Mouse (Mus musculus): ENCODE results near the gene Timm13. TPM values are rescaled to one million over a fixed set of nuclear protein-coding genes. Genes with fewer than 3 reads are reported as not detected.

Gene Timm13
- polyA plus RNA-seq, 1 experiment from 2014 or later: 391 TPM

DNA sequence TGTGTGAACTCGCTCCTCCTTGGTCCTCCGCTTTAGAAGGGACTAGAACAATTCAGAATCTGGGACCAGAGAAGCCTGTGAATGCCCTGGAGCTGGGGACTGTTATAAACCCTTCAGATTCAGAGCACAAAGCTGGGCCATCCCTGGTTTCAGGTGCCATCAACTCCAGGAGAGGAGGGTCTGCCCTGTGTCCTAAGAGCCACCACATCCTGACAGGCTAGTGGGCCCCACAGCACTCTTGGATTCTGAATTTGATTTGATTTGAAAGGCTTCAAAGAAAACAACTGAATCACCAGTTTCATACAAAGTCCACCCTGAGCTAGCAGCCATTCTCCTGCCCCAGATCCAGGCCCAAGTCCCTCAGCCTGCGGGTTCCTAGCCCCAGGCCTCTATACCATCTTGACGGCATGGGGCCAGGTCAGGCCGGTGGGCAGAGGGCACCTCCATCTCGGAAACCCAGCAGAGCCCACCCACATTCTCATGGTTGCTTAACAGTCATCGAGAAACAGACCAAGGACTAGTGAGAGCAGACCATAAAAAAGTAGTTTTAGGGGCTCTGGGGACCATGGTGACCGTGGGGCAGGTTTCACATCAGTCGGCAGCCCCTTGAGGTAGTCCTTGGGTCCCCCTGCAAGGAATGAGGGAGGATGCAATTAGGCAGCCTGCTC is 1.6 kb upstream of the Timm13 start:
- no peaks in the 10 kb centered on the region for H3K27me3 ChIP-seq (ENCODE audit: control insufficient read depth, insufficient read depth, low read length)
- H3K4me2 ChIP-seq (replicated peaks; ENCODE audit: low read depth, low read length): no peak overlapping the region
- H3K9me3 ChIP-seq (ENCODE audit: control insufficient read depth, low read length): no peaks in the 10 kb centered on the region
- no peak overlapping the region for H3K9ac ChIP-seq (ENCODE audit: low read depth, low read length)
- WGBS: 93% methylated on average over 9 of the region's 9 CpGs
- peaks cover 64% of the 10 kb centered on the region for H3K36me3 ChIP-seq (ENCODE audit: control insufficient read depth, insufficient read depth, low read length)
- no peak overlapping the region for H3K27ac ChIP-seq (ENCODE audit: low read depth, low read length)
- peaks cover 9% of the 10 kb centered on the region for H3K4me1 ChIP-seq (ENCODE audit: control insufficient read depth, insufficient read depth, low read length)
- no peak for ATAC-seq (ENCODE audit: low FRiP score, low TSS enrichment)
- no peak overlapping the region for H3K4me3 ChIP-seq (ENCODE audit: low read length)

DNA sequence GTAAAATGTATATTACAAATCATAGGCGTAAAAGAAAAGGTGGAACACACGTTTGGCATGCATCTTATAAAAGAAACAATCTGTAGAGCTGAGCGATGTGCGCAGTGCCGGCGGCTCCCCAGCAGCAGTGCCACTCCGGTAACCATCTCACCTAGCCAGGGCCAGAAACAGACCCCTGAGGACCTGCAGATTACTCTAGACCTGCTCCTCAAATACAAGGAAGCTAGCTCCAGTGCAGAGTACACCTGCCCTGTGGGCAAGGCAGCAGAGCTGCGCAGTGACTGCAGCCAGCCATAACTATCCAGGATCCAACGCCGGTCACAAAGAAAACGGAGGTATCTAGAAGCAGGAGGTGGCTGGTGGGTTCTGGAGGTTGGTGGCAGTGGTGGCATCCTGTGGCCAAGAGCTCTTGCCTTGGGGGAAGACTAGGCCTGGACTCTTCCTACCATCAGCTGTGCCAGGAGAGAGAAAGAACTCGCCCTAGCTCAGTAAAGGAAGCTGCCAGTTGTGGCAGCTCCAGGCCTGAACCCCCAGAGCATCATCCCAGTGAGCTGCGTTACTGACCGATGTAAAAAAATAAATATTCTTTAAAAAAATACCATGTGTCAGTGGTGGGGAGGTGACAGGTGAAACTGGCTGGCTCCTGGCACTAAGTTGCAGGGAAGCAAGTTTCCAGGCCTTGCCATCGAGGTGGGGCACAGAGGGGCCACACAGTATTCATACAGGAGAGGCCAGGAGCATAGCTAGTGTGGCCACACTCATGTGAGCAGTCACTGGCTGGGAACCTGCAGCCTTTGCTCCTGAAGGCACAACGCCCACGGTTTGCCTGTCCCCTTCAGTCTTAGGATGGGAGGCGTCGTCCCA is 872 bp upstream of the Timm13 start:
- Histone ChIP-seq H3K4me2 (replicated peaks; ENCODE audit: low read depth, low read length) (peak overlapping the region; percentile 31), H3K9me3 (ENCODE audit: control insufficient read depth, low read length) (no peaks in the 10 kb centered on the region), H3K27me3 (ENCODE audit: control insufficient read depth, insufficient read depth, low read length) (no peaks in the 10 kb centered on the region), H3K9ac (ENCODE audit: low read depth, low read length) (peak overlapping the region; percentile 34; the same call in 1 of the 2 replicates), H3K27ac (ENCODE audit: low read depth, low read length) (peak overlapping the region; percentile 14; the same call in 1 of the 2 replicates), H3K4me1 (ENCODE audit: control insufficient read depth, insufficient read depth, low read length) (peaks cover 9% of the 10 kb centered on the region), H3K4me3 (ENCODE audit: low read length) (peak overlapping the region; percentile 14; the same call in 1 of the 2 replicates), H3K36me3 (ENCODE audit: control insufficient read depth, insufficient read depth, low read length) (peaks cover 59% of the 10 kb centered on the region)
- no peak for ATAC-seq (ENCODE audit: low FRiP score, low TSS enrichment)
- WGBS: 89% methylated on average over 19 of the region's 19 CpGs

DNA sequence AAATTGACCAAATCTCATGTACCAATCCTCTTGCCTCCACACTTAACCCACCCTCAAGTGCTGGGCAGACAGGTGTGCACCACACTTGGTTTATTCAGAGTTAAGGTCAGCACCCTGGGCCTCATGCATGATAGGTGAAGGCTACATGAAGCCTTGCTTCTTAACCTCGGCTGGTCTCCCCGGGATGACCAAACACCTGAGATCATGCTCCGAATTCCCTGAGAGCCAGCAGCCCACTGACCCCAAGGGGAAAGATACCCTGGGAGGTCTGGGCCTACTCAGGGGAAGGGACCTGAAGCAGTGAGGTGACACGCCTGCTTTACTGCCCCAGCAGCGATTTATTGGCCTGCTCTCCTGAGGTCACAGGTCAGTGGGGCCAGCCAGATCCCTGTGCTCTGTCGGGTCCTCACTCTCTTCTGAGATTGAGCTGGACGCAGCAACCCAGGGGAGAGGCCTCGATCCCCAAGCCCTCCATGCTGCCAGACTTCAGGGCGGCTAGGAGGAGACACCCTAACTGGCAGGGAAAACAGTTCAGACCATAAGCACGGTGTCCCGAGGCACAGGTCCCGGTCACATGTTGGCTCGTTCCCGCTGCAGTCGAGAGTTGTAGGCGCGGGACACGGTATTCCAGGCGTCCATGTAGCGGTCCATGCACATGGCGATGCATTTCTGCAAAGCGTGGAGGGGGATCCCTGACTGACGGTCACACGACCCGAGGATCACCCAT is 1.0 kb downstream of the Timm13 start:
- H3K9ac ChIP-seq (ENCODE audit: low read depth, low read length): peak overlapping the region; percentile 79
- H3K27me3 ChIP-seq (ENCODE audit: control insufficient read depth, insufficient read depth, low read length): no peaks in the 10 kb centered on the region
- no peaks in the 10 kb centered on the region for H3K9me3 ChIP-seq (ENCODE audit: control insufficient read depth, low read length)
- H3K4me1 ChIP-seq (ENCODE audit: control insufficient read depth, insufficient read depth, low read length): peaks cover 9% of the 10 kb centered on the region
- peak overlapping the region; percentile 83 for H3K4me3 ChIP-seq (ENCODE audit: low read length)
- peak overlapping the region; percentile 75 for H3K4me2 ChIP-seq (replicated peaks; ENCODE audit: low read depth, low read length)
- H3K27ac ChIP-seq (ENCODE audit: low read depth, low read length): no peak overlapping the region
- 10% methylated on average over 25 of the region's 25 CpGs for WGBS
- no peak; the same call in 1 of the 2 replicates for ATAC-seq (ENCODE audit: low FRiP score, low TSS enrichment)
- H3K36me3 ChIP-seq (ENCODE audit: control insufficient read depth, insufficient read depth, low read length): peaks cover 42% of the 10 kb centered on the region

DNA sequence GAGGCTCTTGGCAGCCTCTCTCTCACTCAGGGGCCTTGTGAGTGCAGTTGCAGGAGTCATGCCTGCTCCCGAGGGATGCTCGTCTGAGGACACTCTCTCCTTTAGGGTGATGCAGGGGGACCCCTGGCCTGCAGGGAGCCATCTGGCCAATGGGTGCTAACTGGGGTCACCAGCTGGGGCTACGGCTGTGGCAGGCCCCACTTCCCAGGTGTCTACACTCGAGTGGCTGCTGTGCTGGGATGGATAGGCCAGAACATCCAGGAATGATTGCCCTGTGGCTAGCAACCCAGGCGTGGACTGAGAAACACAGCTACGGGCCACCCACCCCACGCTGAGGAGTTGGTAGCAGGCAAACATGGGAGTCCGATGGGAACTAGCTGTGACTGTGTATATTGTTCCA is 1.7 kb downstream of the Timm13 start:
- ATAC-seq (ENCODE audit: low FRiP score, low TSS enrichment): no peak
- H3K4me2 ChIP-seq (replicated peaks; ENCODE audit: low read depth, low read length): peak overlapping the region; percentile 75; the same call in 1 of the 2 replicates
- 0 out of 2 replicates have a peak overlapping the region, but pooled peaks have one; percentile 79 for H3K9ac ChIP-seq (ENCODE audit: low read depth, low read length)
- no peak overlapping the region for H3K27ac ChIP-seq (ENCODE audit: low read depth, low read length)
- H3K36me3 ChIP-seq (ENCODE audit: control insufficient read depth, insufficient read depth, low read length): peaks cover 35% of the 10 kb centered on the region
- H3K4me1 ChIP-seq (ENCODE audit: control insufficient read depth, insufficient read depth, low read length): peaks cover 9% of the 10 kb centered on the region
- no peaks in the 10 kb centered on the region for H3K27me3 ChIP-seq (ENCODE audit: control insufficient read depth, insufficient read depth, low read length)
- no peak overlapping the region; the same call in 1 of the 2 replicates for H3K4me3 ChIP-seq (ENCODE audit: low read length)
- H3K9me3 ChIP-seq (ENCODE audit: control insufficient read depth, low read length): no peaks in the 10 kb centered on the region
- WGBS: 82% methylated on average over 8 of the region's 8 CpGs

DNA sequence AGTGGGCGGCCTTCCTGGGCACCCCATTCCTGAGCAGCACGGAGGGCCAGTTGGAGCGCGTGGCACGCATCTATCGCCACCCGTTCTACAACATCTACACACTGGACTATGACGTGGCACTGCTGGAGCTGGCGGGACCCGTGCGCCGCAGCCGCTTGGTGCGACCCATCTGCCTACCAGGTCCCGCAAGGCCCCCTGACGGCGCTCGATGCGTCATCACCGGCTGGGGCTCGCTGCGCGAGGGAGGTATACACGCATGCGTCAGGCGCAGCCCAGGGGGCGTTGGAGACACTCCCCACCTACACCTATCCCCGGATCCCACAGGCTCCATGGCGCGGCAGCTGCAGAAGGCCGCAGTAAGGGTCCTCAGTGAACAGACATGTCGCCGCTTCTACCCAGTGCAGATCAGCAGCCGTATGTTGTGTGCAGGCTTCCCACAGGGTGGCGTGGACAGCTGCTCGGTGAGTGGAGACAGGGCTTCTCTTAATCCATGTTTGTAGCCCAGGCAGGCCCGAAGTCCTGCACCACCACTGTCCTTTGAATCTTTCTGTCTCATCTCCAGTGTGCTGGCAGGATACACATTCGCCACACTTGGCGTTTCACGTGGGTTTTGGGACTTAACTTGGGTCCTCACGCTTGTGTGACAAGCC is 2.8 kb downstream of the Timm13 start:
- H3K4me2 ChIP-seq (replicated peaks; ENCODE audit: low read depth, low read length): 0 out of 2 replicates have a peak overlapping the region, but pooled peaks have one; percentile 4
- no peak overlapping the region for H3K4me3 ChIP-seq (ENCODE audit: low read length)

DNA sequence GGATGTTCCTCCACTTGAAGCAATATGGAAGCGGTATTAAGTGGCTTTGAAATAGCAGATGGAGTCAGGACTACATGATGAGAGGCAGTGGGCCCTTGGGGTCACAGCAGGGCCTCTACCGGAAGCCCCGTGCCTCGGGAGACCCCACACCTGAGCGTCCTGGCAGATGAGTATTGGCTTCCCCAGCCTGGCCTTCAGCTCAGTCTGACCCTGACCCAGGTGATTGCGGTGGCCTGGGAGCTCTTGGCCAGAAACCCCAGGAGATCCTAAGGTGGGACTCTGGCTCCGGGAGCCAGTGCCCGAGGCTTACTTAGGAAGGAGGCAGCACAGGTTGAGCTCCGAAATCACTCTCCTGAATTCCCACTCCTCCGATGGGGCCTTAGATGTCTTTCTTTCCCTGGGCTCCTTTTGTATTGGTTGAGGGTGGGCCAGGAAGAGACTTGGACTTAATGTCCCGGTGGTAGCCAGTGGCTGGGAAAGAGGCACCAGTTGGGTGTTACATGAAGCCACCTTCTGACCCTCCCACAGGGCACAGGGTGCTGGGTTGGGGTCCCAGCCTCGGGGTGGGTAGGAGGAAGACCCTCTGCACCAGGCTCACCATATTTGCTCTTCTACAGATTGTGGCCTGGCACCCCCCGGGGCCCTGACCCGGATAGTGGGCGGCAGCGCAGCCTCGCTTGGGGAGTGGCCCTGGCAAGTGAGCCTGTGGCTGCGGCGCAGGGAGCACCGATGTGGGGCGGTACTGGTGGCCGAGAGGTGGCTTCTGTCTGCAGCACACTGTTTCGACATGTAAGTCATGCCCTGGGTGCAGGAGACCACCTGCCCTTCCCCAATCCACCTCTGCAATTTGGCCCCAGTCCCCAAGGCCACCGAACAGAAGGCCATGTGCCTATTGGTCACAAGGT is 3.9 kb downstream of the Timm13 start:
- 72% methylated on average over 24 of the region's 24 CpGs for WGBS
- Histone ChIP-seq H3K9me3 (ENCODE audit: control insufficient read depth, low read length) (0 out of 2 replicates have a peak, but pooled peaks cover 2% of the 10 kb centered on the region), H3K4me2 (replicated peaks; ENCODE audit: low read depth, low read length) (no peak overlapping the region), H3K4me1 (ENCODE audit: control insufficient read depth, insufficient read depth, low read length) (peaks cover 9% of the 10 kb centered on the region), H3K27ac (ENCODE audit: low read depth, low read length) (no peak overlapping the region), H3K9ac (ENCODE audit: low read depth, low read length) (no peak overlapping the region), H3K27me3 (ENCODE audit: control insufficient read depth, insufficient read depth, low read length) (no peaks in the 10 kb centered on the region), H3K4me3 (ENCODE audit: low read length) (no peak overlapping the region), H3K36me3 (ENCODE audit: control insufficient read depth, insufficient read depth, low read length) (peaks cover 14% of the 10 kb centered on the region)
- ATAC-seq (ENCODE audit: low FRiP score, low TSS enrichment): no peak

More for the DNA sequence above, 2.8 kb downstream of the Timm13 start:
- H3K27ac ChIP-seq (ENCODE audit: low read depth, low read length): no peak overlapping the region
- H3K27me3 ChIP-seq (ENCODE audit: control insufficient read depth, insufficient read depth, low read length): no peaks in the 10 kb centered on the region
- H3K4me1 ChIP-seq (ENCODE audit: control insufficient read depth, insufficient read depth, low read length): peaks cover 9% of the 10 kb centered on the region
- no peaks in the 10 kb centered on the region for H3K9me3 ChIP-seq (ENCODE audit: control insufficient read depth, low read length)
- peaks cover 24% of the 10 kb centered on the region for H3K36me3 ChIP-seq (ENCODE audit: control insufficient read depth, insufficient read depth, low read length)
- ATAC-seq (ENCODE audit: low FRiP score, low TSS enrichment): no peak
- 38% methylated on average over 41 of the region's 41 CpGs for WGBS
- 0 out of 2 replicates have a peak overlapping the region, but pooled peaks have one; percentile 31 for H3K9ac ChIP-seq (ENCODE audit: low read depth, low read length)

DNA sequence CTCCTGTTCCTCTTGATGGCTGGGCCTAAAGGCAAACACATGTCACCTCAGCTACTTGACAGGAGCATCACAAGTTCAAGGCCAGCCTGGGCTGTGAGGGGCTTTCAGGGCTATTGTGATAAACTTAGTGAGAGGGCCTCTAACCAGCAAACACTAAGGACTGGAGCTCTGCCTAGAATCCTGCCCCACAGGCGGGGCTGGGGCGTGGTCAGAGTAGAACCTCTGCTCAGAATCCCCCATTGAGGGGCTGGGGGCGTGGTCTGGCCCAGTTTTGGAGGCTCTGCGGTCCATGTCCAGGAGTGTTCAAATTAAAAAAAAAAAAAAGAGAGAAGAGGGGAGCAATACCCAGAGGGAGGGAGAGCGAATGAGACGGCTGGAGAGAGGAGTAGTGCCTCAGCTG is 5.1 kb downstream of the Timm13 start:
- peaks cover 12% of the 10 kb centered on the region for H3K36me3 ChIP-seq (ENCODE audit: control insufficient read depth, insufficient read depth, low read length)
- H3K4me2 ChIP-seq (replicated peaks; ENCODE audit: low read depth, low read length): no peak overlapping the region
- 0 out of 2 replicates have a peak, but pooled peaks cover 2% of the 10 kb centered on the region for H3K9me3 ChIP-seq (ENCODE audit: control insufficient read depth, low read length)
- H3K4me1 ChIP-seq (ENCODE audit: control insufficient read depth, insufficient read depth, low read length): peaks cover 9% of the 10 kb centered on the region
- H3K9ac ChIP-seq (ENCODE audit: low read depth, low read length): no peak overlapping the region
- no peak overlapping the region for H3K27ac ChIP-seq (ENCODE audit: low read depth, low read length)
- H3K27me3 ChIP-seq (ENCODE audit: control insufficient read depth, insufficient read depth, low read length): no peaks in the 10 kb centered on the region
- H3K4me3 ChIP-seq (ENCODE audit: low read length): no peak overlapping the region
- ATAC-seq (ENCODE audit: low FRiP score, low TSS enrichment): no peak
- WGBS: 82% methylated on average over 6 of the region's 6 CpGs

All from kidney, embryonic 14.5 days (tissue).